Mouse (Mus musculus) lung, embryonic 16.5 days (tissue): ENCODE results near the gene Bcl7a. TPM values are rescaled to one million over a fixed set of nuclear protein-coding genes. Genes with fewer than 3 reads are reported as not detected.

Experiments used
- ATAC-seq: fragments of 200-750 bp; cut with Nextera tagmentation; 2 replicates; pipeline ENCODE4 v1.8.0; 2017; ENCODE audit warnings: low read depth, mild to moderate bottlenecking, moderate library complexity
- H3K27ac ChIP-seq: fragments of 300-500 bp; sonication (generic); 2 replicates; pipeline ENCODE4 v1.5.1; 2014; ENCODE audit warnings: mild to moderate bottlenecking, control low read depth, low read length
- H3K27me3 ChIP-seq: fragments of 300-500 bp; sonication (generic); 2 replicates; pipeline ENCODE4 v1.6.1; 2014; ENCODE audit warnings: low read depth, low read length, mixed read lengths; ENCODE audit not compliant: control insufficient read depth, insufficient read depth
- H3K36me3 ChIP-seq: fragments of 300-500 bp; sonication (generic); 2 replicates; pipeline ENCODE4 v1.6.1; 2014; ENCODE audit warnings: low read length; ENCODE audit not compliant: control insufficient read depth, insufficient read depth
- H3K4me1 ChIP-seq: fragments of 300-500 bp; sonication (generic); replicated peaks from 2 replicates; pipeline ENCODE4 v1.6.1; 2014; ENCODE audit warnings: low read length, mixed read lengths; ENCODE audit not compliant: control insufficient read depth, insufficient read depth
- H3K4me2 ChIP-seq: fragments of 300-500 bp; sonication (generic); 2 replicates; pipeline ENCODE4 v1.6.1; 2014; ENCODE audit warnings: low read depth, low read length, control low read depth
- H3K4me3 ChIP-seq: fragments of 300-500 bp; sonication (generic); 2 replicates; pipeline ENCODE4 v1.5.1; 2014; ENCODE audit warnings: mild to moderate bottlenecking, low read length, control low read depth
- H3K9ac ChIP-seq: fragments of 300-500 bp; sonication (generic); 2 replicates; pipeline ENCODE4 v1.6.1; 2014; ENCODE audit warnings: low read length, control low read depth
- H3K9me3 ChIP-seq: fragments of 300-500 bp; sonication (generic); 2 replicates; pipeline ENCODE4 v1.6.1; 2016; ENCODE audit warnings: low read length; ENCODE audit not compliant: control insufficient read depth
- WGBS: fragments of 180-500 bp; shearing (Covaris S2); extraction: QIAGEN DNeasy Blood & Tissue Kit; methylation state at CpG from one replicate; pipeline ENCODE4 v1.1.7; 2014; 5-methylcytosine and 5-hydroxymethylcytosine counted together
- polyA plus RNA-seq: library from polyadenylated mRNA; unstranded; fragments of >200 nt; fragmentation: Nextera tagmentation; extraction: Ambion mirVana; gene quantifications from 2 replicates; pipeline ENCODE4 v1.2.1, GENCODE M21; 2015

Gene Bcl7a
- polyA plus RNA-seq, 1 experiment from 2014 or later = 23.9 TPM

DNA sequence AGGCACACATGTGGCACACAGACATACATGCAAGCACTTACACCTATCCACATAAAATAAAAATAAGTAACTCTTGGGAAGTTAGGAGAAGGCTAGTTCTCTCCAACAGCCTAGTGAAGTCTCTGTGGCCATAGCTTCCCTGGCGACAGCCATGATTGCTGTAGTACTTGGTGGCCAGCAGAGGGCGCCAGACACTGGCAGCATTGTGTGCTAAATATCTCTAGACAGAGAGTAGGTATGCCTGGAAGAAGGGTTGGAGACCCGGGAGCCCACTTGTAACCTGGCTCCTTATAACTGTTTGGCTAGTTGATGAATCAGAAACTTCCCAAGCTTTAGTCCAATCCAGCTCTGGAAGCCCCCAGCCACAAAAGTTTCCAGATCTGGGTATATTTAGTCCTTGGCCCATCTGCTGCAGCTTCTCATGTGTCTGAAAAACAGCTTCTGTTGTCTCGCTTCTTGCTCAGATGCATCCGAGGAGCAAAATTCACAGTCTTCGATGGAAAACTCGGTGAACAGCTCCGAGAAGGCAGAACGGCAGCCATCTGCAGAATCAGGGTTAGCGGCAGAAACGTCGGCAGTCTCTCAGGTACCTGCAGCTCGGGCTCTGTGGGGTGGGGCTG is 25.3 kb downstream of the Bcl7a start:
- H3K4me2 ChIP-seq = no peak overlapping the region
- no peaks in the 10 kb centered on the region for H3K9me3 ChIP-seq
- H3K27me3 ChIP-seq = no peaks in the 10 kb centered on the region
- H3K36me3 ChIP-seq = peaks cover 40% of the 10 kb centered on the region
- peak; percentile 34; the same call in 1 of the 2 replicates for ATAC-seq
- no peak overlapping the region for H3K9ac ChIP-seq
- no peak overlapping the region for H3K4me3 ChIP-seq
- peaks cover 3% of the 10 kb centered on the region; the same call in 1 of the 2 replicates for H3K4me1 ChIP-seq
- 76% methylated on average over 13 of the region's 13 CpGs for WGBS
- no peak overlapping the region for H3K27ac ChIP-seq

DNA sequence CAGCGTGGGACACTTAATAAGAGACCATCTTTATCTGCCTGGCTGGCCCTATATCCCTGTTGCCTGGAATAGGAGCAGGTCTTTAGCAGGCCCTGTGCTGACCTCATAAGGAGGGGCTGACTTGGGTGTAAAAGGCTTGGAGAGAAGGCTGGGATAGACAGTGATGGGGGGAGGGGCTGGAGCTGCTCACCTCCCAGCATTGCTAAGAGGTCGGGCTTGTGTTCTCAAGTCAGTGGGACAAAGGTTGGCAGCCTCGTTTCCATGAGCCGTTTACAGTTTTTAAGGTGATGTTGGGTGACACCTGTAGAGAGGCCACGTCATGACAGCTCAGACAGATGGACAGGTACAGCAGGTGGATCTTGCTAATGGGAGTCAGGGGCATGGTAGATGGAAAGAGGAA is 26.4 kb downstream of the Bcl7a start:
- Histone ChIP-seq H3K9ac (no peak overlapping the region), H3K4me3 (no peak overlapping the region), H3K4me1 (no peaks in the 10 kb centered on the region), H3K27ac (no peak overlapping the region), H3K9me3 (no peaks in the 10 kb centered on the region), H3K4me2 (no peak overlapping the region), H3K27me3 (no peaks in the 10 kb centered on the region), H3K36me3 (peaks cover 38% of the 10 kb centered on the region)
- WGBS = 82% methylated on average over 5 of the region's 5 CpGs
- no peak for ATAC-seq

DNA sequence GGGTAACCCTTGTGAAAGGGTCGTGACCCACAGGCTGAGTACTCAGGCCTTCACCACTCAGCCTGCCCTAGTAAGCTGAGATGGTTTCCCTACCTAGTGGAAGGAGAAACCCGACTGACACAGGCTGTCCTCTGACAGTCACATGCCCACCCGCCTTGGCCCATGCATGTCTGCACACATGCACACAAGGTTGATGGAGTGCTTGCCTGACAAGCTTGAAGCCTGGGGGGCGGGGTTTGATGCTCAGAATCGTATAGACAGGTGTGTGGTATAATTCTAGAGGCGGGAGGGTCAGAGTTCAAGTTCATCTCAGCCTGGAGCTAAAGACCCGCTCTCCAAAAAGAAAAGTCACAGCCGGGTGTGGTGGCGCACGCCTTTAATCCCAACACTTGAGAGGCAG is 31.6 kb downstream of the Bcl7a start:
- H3K9ac ChIP-seq = no peak overlapping the region
- no peak overlapping the region for H3K4me2 ChIP-seq
- H3K4me1 ChIP-seq = peaks cover 8% of the 10 kb centered on the region; the same call in 1 of the 2 replicates
- no peaks in the 10 kb centered on the region for H3K27me3 ChIP-seq
- no peak for ATAC-seq
- 83% methylated on average over 10 of the region's 10 CpGs for WGBS
- no peaks in the 10 kb centered on the region for H3K9me3 ChIP-seq
- H3K27ac ChIP-seq = no peak overlapping the region
- peaks cover 32% of the 10 kb centered on the region for H3K36me3 ChIP-seq
- no peak overlapping the region for H3K4me3 ChIP-seq

DNA sequence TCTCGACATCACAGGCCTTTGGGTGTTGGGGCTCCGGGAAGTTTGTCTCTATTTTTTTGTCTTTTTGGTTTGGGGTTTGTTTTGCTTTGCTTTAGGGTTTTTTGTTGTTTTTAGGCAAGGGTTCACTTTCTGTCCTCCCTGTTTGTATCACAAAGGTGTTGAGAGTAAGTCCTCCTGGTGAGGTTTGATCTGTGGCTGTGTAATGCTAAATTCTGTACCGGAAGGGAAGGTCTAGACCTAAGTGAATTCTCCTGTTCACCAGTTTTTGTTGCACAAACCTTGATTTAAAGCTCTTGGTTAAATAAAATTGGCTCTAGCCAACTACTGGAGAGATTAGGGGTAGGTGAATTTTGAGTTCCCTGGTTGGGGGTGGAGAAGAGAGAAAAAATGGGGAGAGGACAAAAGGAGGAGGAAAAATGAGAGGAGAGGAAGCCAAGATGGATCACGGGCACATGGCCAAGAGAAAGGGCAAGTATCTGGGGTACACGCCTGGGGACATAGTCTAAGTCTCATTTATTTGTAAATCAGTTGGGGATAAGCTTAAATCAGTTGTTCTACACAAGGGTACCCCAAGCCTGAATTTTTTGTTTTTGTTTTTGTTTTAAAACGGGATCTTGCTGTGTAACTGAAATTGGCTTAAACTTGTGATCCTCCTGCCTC is 32.3 kb downstream of the Bcl7a start:
- ATAC-seq = no peak
- Histone ChIP-seq H3K4me2 (no peak overlapping the region), H3K27ac (peak overlapping the region; percentile 7; the same call in 1 of the 2 replicates), H3K4me3 (no peak overlapping the region), H3K27me3 (no peaks in the 10 kb centered on the region), H3K36me3 (peaks cover 31% of the 10 kb centered on the region), H3K9ac (no peak overlapping the region), H3K9me3 (no peaks in the 10 kb centered on the region), H3K4me1 (peaks cover 8% of the 10 kb centered on the region; the same call in 1 of the 2 replicates)
- 76% methylated on average over 6 of the region's 6 CpGs for WGBS

DNA sequence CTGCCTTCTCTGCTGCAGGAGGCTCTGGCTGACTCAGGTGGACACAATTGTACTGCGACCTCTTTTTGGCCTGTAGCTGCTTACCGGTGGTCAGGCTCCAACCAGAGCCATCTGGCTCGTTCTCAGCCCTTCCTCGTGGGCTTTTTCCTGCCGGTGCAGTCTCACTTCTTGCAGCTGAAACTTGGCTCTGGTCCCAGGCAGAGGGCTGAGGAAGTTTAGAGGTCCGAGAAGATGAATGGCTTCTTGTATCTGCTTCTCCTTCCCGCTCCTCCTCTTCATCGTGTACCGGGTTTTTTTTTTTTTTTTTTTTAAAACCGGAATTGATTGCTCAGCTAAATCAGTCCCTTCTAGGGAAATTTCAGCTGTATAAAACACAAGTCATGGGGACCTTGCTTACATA is 32.9 kb downstream of the Bcl7a start:
- Histone ChIP-seq H3K4me2 (peak overlapping the region; percentile 17), H3K9ac (no peak overlapping the region), H3K4me1 (peaks cover 8% of the 10 kb centered on the region; the same call in 1 of the 2 replicates), H3K27ac (no peak overlapping the region), H3K36me3 (peaks cover 26% of the 10 kb centered on the region), H3K27me3 (no peaks in the 10 kb centered on the region), H3K4me3 (no peak overlapping the region), H3K9me3 (no peaks in the 10 kb centered on the region)
- ATAC-seq = peak; percentile 68
- WGBS = 15% methylated on average over 10 of the region's 10 CpGs

DNA sequence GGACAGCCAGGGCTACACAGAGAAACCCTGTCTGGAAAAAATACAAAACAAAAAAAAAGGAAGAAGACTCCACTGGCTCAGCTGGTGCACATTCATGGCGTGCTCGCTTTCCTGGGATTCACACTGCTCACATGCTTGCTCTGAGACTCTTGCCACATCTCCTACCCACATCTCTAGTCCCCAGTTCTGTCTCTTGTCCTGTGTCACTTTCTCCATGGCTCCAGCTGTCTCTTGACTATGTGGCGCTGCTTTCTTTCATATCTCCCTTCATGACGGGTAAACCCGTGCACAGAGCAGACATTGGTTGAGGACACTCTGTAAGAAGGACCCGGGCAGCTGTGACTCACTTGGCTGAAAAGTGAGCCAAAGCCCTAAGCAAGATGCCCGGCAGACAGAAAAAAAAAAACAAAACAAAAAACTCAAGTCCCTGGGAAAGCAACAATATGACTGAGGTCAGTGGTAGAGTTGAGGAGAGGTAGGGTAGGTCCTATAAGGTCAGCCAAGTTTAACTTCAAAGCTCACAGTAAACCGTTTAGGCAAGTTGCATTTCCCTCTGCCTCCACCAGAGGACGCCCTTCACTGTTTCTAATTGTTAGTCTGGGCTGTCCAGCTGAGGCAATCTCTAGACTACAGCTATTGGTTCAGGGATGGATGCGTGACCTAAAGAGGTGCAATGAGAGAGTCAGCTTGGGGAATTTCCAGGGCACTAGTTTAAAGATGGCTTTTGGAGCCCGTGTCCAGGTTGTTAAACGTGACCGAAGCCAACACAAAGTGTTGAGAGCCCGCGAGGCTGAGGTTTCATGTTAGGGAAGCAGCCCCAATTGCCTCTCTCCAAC is 33.7 kb downstream of the Bcl7a start:
- no peaks in the 10 kb centered on the region for H3K9me3 ChIP-seq
- no peak overlapping the region for H3K27ac ChIP-seq
- 53% methylated on average over 15 of the region's 15 CpGs for WGBS
- no peak overlapping the region for H3K9ac ChIP-seq
- peak; percentile 79 for ATAC-seq
- no peaks in the 10 kb centered on the region for H3K27me3 ChIP-seq
- H3K4me3 ChIP-seq = no peak overlapping the region
- peak overlapping the region; percentile 17 for H3K4me2 ChIP-seq
- H3K4me1 ChIP-seq = peaks cover 8% of the 10 kb centered on the region; the same call in 1 of the 2 replicates
- peaks cover 19% of the 10 kb centered on the region for H3K36me3 ChIP-seq

DNA sequence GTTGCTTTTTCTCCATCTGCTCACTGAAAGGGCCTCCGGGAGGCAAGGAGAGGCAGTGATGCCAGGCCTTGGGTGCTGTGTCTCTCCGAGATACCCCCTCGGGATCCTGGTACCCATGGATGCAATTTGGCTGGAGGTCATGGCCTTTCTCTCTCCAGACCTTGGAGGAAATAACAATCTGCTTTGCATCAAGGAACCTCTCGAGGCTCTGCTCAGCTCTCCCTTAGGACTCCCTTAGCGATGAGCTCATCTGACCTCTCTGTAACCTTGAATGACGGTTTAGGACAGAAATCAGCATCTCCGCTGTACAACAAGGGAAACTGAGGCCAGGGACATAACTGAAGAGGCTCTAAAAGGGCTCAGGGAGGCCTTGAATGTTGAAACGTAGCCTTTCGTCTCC is 35.1 kb downstream of the Bcl7a start:
- Histone ChIP-seq H3K9me3 (no peaks in the 10 kb centered on the region), H3K36me3 (peaks cover 7% of the 10 kb centered on the region), H3K27me3 (no peaks in the 10 kb centered on the region), H3K9ac (no peak overlapping the region), H3K27ac (no peak overlapping the region), H3K4me3 (no peak overlapping the region), H3K4me2 (no peak overlapping the region), H3K4me1 (peaks cover 8% of the 10 kb centered on the region; the same call in 1 of the 2 replicates)
- no peak for ATAC-seq
- WGBS = 66% methylated on average over 9 of the region's 9 CpGs

DNA sequence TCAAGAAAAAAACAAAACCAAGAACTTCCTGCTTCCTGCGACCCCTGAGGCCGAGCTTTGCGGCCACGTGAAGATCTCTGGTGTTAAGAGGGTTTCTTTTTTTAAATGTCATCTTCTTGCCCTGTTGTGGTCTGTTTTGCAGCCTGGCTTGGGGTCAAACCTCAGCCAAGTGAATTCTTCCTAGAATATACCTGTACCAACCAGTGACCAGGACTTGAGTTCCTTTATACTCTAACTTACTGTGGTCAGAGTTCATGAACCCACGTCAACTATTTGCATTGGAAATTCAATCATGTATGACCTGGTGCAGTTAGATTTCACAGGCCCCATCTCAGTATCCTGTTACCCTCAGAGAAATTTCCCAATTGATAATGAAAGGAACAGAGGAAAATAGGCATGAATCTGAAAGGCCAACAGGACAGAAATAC is 35.9 kb downstream of the Bcl7a start:
- ATAC-seq = no peak
- H3K9me3 ChIP-seq = no peaks in the 10 kb centered on the region
- H3K4me1 ChIP-seq = peaks cover 8% of the 10 kb centered on the region; the same call in 1 of the 2 replicates
- no peak overlapping the region for H3K27ac ChIP-seq
- H3K9ac ChIP-seq = no peak overlapping the region
- H3K4me3 ChIP-seq = no peak overlapping the region
- H3K4me2 ChIP-seq = no peak overlapping the region
- no peaks in the 10 kb centered on the region for H3K27me3 ChIP-seq
- peaks cover 2% of the 10 kb centered on the region; the same call in 1 of the 2 replicates for H3K36me3 ChIP-seq
- WGBS = 47% methylated on average over 5 of the region's 5 CpGs

DNA sequence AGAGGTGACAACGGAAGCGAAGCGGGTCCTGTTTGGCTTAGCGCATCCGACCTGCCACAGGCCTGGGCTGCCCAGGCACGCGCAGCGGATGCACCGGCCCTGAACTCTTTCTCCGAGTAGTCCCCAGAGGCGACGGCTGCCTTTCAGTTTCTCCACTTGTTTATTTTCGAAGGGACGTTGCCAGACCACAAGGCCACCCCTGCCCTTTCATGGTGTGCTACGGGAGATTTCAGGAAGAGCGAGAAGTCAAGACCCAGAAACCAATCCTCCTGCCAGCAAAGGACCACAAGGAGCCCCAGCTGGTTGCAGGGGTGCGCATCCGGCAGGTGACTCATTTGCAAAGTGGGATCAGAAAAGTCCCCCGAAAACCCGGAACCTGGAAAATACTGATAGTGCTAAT is 38.3 kb downstream of the Bcl7a start:
- ATAC-seq = 0 out of 2 replicates have a peak, but pooled peaks have one; percentile 19
- Histone ChIP-seq H3K4me3 (no peak overlapping the region), H3K4me1 (peaks cover 7% of the 10 kb centered on the region; the same call in 1 of the 2 replicates), H3K27me3 (no peaks in the 10 kb centered on the region), H3K4me2 (peak overlapping the region; percentile 1; the same call in 1 of the 2 replicates), H3K9me3 (no peaks in the 10 kb centered on the region; the same call in 1 of the 2 replicates), H3K27ac (no peak overlapping the region), H3K36me3 (no peaks in the 10 kb centered on the region), H3K9ac (no peak overlapping the region)
- 12% methylated on average over 20 of the region's 20 CpGs for WGBS
